Mouse (Mus musculus) kidney, embryonic 14.5 days (tissue): ENCODE measurements around the gene Sohlh2. TPM values are rescaled to one million over a fixed set of nuclear protein-coding genes. Genes with fewer than 3 reads are reported as not detected.

Source experiments
- ATAC-seq: fragments of 200-750 bp; cut with Nextera tagmentation; 2 replicates; pipeline ENCODE4 v1.8.0; 2017; ENCODE audit warnings: moderate number of reproducible peaks, mild to moderate bottlenecking, moderate TSS enrichment, moderate library complexity; ENCODE audit not compliant: low FRiP score, low TSS enrichment
- H3K27ac ChIP-seq: fragments of 300-500 bp; sonication (generic); 2 replicates; pipeline ENCODE4 v1.5.1; 2014; ENCODE audit warnings: low read depth, mild to moderate bottlenecking, low read length, moderate library complexity, mixed read lengths
- H3K27me3 ChIP-seq: fragments of 300-500 bp; sonication (generic); 2 replicates; pipeline ENCODE4 v1.6.1; 2014; ENCODE audit warnings: mild to moderate bottlenecking, low read length; ENCODE audit not compliant: control insufficient read depth, insufficient read depth
- H3K36me3 ChIP-seq: fragments of 300-500 bp; sonication (generic); 2 replicates; pipeline ENCODE4 v1.6.1; 2014; ENCODE audit warnings: low read length, mixed read lengths; ENCODE audit not compliant: control insufficient read depth, insufficient read depth
- H3K4me1 ChIP-seq: fragments of 300-500 bp; sonication (generic); 2 replicates; pipeline ENCODE4 v1.6.1; 2014; ENCODE audit warnings: low read length, mixed read lengths; ENCODE audit not compliant: control insufficient read depth, insufficient read depth
- H3K4me2 ChIP-seq: fragments of 300-500 bp; sonication (generic); replicated peaks from 2 replicates; pipeline ENCODE4 v1.6.1; 2014; ENCODE audit warnings: low read depth, mild to moderate bottlenecking, low read length
- H3K4me3 ChIP-seq: fragments of 300-500 bp; sonication (generic); 2 replicates; pipeline ENCODE4 v1.5.1; 2014; ENCODE audit warnings: mild to moderate bottlenecking, low read length
- H3K9ac ChIP-seq: fragments of 300-500 bp; sonication (generic); 2 replicates; pipeline ENCODE4 v1.6.1; 2014; ENCODE audit warnings: low read depth, mild to moderate bottlenecking, low read length, moderate library complexity
- H3K9me3 ChIP-seq: fragments of 300-500 bp; sonication (generic); 2 replicates; pipeline ENCODE4 v1.6.1; 2016; ENCODE audit warnings: low read length; ENCODE audit not compliant: control insufficient read depth
- WGBS: fragments of 180-500 bp; shearing (Covaris S2); extraction: QIAGEN DNeasy Blood & Tissue Kit; methylation state at CpG from one replicate; pipeline ENCODE4 v1.1.7; 2014; 5-methylcytosine and 5-hydroxymethylcytosine counted together
- polyA plus RNA-seq: library from polyadenylated mRNA; unstranded; fragments of >200 nt; fragmentation: Nextera tagmentation; extraction: Ambion mirVana; gene quantifications from 2 replicates; pipeline ENCODE4 v1.2.1, GENCODE M21; 2014

The Sohlh2 gene
- polyA plus RNA-seq, 1 experiment from 2014 or later: not detected

- Histone ChIP-seq H3K4me1 (0 out of 2 replicates have a peak, but pooled peaks cover 5% of the 10 kb centered on the region), H3K27me3 (no peaks in the 10 kb centered on the region), H3K36me3 (no peaks in the 10 kb centered on the region), H3K4me3 (no peak overlapping the region), H3K9me3 (peaks cover 8% of the 10 kb centered on the region), H3K9ac (no peak overlapping the region), H3K27ac (no peak overlapping the region), H3K4me2 (no peak overlapping the region)
- ATAC-seq: no peak
- 79% methylated on average over 1 of the region's 2 CpGs for WGBS
Observed at GRCm38 (mm10) chr3:55222502-55222901, 40.7 kb downstream of the Sohlh2 start.

- H3K4me3 ChIP-seq: no peak overlapping the region
- H3K4me2 ChIP-seq: no peak overlapping the region
- 0 out of 2 replicates have a peak, but pooled peaks cover 5% of the 10 kb centered on the region for H3K4me1 ChIP-seq
- H3K36me3 ChIP-seq: no peaks in the 10 kb centered on the region
- H3K27ac ChIP-seq: no peak overlapping the region
- H3K9me3 ChIP-seq: peaks cover 8% of the 10 kb centered on the region
- no peak overlapping the region for H3K9ac ChIP-seq
- no peaks in the 10 kb centered on the region for H3K27me3 ChIP-seq
- WGBS: 77% methylated on average over 3 of the region's 3 CpGs
- ATAC-seq: no peak
Observed at GRCm38 (mm10) chr3:55223862-55224261, 42.0 kb downstream of the Sohlh2 start.

- Histone ChIP-seq H3K9ac (no peak overlapping the region), H3K36me3 (no peaks in the 10 kb centered on the region), H3K9me3 (peaks cover 6% of the 10 kb centered on the region), H3K4me2 (0 out of 2 replicates have a peak overlapping the region, but pooled peaks have one; percentile 15), H3K4me3 (no peak overlapping the region), H3K4me1 (0 out of 2 replicates have a peak, but pooled peaks cover 5% of the 10 kb centered on the region), H3K27me3 (no peaks in the 10 kb centered on the region), H3K27ac (no peak overlapping the region)
- 28% methylated on average over 15 of the region's 18 CpGs for WGBS
- ATAC-seq: peak; percentile 69
Observed at GRCm38 (mm10) chr3:55226501-55227213, 44.8 kb downstream of the Sohlh2 start.

- Histone ChIP-seq H3K4me2 (no peak overlapping the region), H3K36me3 (no peaks in the 10 kb centered on the region), H3K27me3 (no peaks in the 10 kb centered on the region), H3K27ac (no peak overlapping the region), H3K9ac (no peak overlapping the region), H3K4me3 (no peak overlapping the region), H3K9me3 (peaks cover 6% of the 10 kb centered on the region), H3K4me1 (0 out of 2 replicates have a peak, but pooled peaks cover 5% of the 10 kb centered on the region)
- 31% methylated on average over 4 of the region's 4 CpGs for WGBS
- ATAC-seq: no peak
Observed at GRCm38 (mm10) chr3:55227214-55227581, 45.4 kb downstream of the Sohlh2 start.

GRCm38 (mm10) chr3:55241730-55242421 lies 60.0 kb downstream of the Sohlh2 start, which contains the start of gene Dclk1:
Gene Dclk1 (plus strand): TSS chr3:55242364.
- no peak within 1 kb of the TSS for H3K27ac ChIP-seq
- peaks cover 13% of the 10 kb centered on the region; the same call in 1 of the 2 replicates for H3K4me1 ChIP-seq

GRCm38 (mm10) chr3:55242422-55243055 lies 60.7 kb downstream of the Sohlh2 start:
- Histone ChIP-seq H3K4me2 (peak overlapping the region; percentile 93), H3K4me3 (peak overlapping the region; percentile 66), H3K4me1 (peaks cover 13% of the 10 kb centered on the region; the same call in 1 of the 2 replicates), H3K9ac (peak overlapping the region; percentile 71), H3K27ac (no peak overlapping the region), H3K36me3 (no peaks in the 10 kb centered on the region), H3K27me3 (0 out of 2 replicates have a peak, but pooled peaks cover 3% of the 10 kb centered on the region), H3K9me3 (no peaks in the 10 kb centered on the region)
- ATAC-seq: peak; percentile 96
- WGBS: under 1% methylated on average over 43 of the region's 45 CpGs

More at GRCm38 (mm10) chr3:55241730-55242421, 60.0 kb downstream of the Sohlh2 start, which contains the start of gene Dclk1:
- 35% methylated on average over 10 of the region's 10 CpGs for WGBS
- H3K9me3 ChIP-seq: no peaks in the 10 kb centered on the region
- no peaks in the 10 kb centered on the region for H3K36me3 ChIP-seq
- H3K4me3 ChIP-seq: peak within 1 kb of the TSS; percentile 66
- ATAC-seq: peak; percentile 30
- peak within 1 kb of the TSS; percentile 71 for H3K9ac ChIP-seq
- 0 out of 2 replicates have a peak, but pooled peaks cover 3% of the 10 kb centered on the region for H3K27me3 ChIP-seq
- peak within 1 kb of the TSS; percentile 93 for H3K4me2 ChIP-seq

DNA sequence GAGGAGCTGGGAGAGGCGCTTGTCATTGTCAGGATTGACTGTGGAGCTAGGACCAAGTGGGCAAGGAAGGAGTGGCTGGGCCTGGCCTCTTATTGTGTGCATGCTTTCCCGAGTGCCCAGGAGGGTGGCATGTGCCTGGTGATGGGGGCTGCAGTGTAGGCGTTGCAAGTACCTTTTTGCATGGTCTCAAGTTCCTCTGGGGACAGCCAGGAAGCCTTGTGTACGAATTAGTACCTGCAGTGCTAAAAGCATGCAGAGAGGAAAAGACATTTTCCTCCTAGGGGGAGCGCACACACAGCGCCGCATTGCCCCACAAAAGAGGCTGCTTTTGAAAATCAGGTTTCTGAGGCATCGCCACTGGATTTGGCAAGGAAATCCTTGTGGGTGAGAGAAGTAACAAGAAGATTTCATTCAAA lies 61.2 kb downstream of the Sohlh2 start:
- ATAC-seq: peak; percentile 50; the same call in 1 of the 2 replicates
- peak overlapping the region; percentile 93 for H3K4me2 ChIP-seq
- no peaks in the 10 kb centered on the region for H3K36me3 ChIP-seq
- no peak overlapping the region for H3K27ac ChIP-seq
- no peaks in the 10 kb centered on the region for H3K9me3 ChIP-seq
- peaks cover 13% of the 10 kb centered on the region; the same call in 1 of the 2 replicates for H3K4me1 ChIP-seq
- WGBS: 3% methylated on average over 8 of the region's 8 CpGs
- H3K9ac ChIP-seq: peak overlapping the region; percentile 71; the same call in 1 of the 2 replicates
- H3K27me3 ChIP-seq: 0 out of 2 replicates have a peak, but pooled peaks cover 3% of the 10 kb centered on the region
- peak overlapping the region; percentile 66 for H3K4me3 ChIP-seq

DNA sequence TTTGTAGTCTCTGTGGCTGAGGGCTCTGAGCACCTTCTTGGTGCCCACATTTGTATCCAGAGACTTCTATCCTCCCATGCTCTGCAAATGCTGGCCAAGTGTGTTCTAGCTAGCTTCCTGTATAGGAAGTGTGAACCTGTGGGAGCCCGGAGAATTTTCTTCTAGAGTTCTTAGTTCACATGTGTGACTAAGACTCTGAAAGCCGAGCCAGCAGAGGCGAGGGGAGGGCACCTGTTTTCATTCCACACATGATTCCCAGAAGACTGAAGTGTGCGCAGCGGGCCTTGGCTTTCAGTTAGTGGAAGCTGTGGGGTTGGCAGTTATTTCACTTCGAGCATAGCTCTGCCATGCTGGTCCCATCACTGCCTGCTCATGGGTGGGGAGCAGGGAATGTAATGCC lies 62.3 kb downstream of the Sohlh2 start:
- no peak overlapping the region for H3K4me3 ChIP-seq
- H3K4me1 ChIP-seq: peaks cover 13% of the 10 kb centered on the region; the same call in 1 of the 2 replicates
- H3K36me3 ChIP-seq: no peaks in the 10 kb centered on the region
- 0 out of 2 replicates have a peak, but pooled peaks cover 3% of the 10 kb centered on the region for H3K27me3 ChIP-seq
- no peak overlapping the region for H3K27ac ChIP-seq
- no peak for ATAC-seq
- WGBS: 79% methylated on average over 6 of the region's 6 CpGs
- H3K4me2 ChIP-seq: no peak overlapping the region
- H3K9me3 ChIP-seq: no peaks in the 10 kb centered on the region
- no peak overlapping the region for H3K9ac ChIP-seq
